Mouse (Mus musculus): ENCODE results near the gene Mon2. TPM values are rescaled to one million over a fixed set of nuclear protein-coding genes. Genes with fewer than 3 reads are reported as not detected.
A peak's percentile ranks its signal among the peaks of the same experiment; 100 is the strongest.

Gene Mon2
- total and polyA plus RNA-seq, 3 experiments, result 33.8 to 38.6 TPM; not detected in 1

- TF ChIP-seq RAD21 (IDR thresholded peaks at IDR 0.05; ENCODE audit: low read depth, low read length), result no peak
- TF ChIP-seq SIN3A (IDR thresholded peaks at IDR 0.05; ENCODE audit: low read length), result no peak; the same call in 1 of the 2 replicates
- peak; percentile 70; the same call in 1 of the 2 replicates for TF ChIP-seq TBP (IDR thresholded peaks at IDR 0.05; ENCODE audit: low read depth, low read length)
- TF ChIP-seq TAL1 (IDR thresholded peaks at IDR 0.05; ENCODE audit: low read length), result no peak
- no peak for TF ChIP-seq KAT2A (conservative IDR thresholded peaks at IDR 0.05; ENCODE audit: low read depth, low read length)
Measured at GRCm38 (mm10) chr10:122986320-122987225, 89.7 kb downstream of the Mon2 start (continued).

GRCm38 (mm10) chr10:122985515-122986319, 90.6 kb downstream of the Mon2 start:
- Histone ChIP-seq H3K27ac (ENCODE audit: control insufficient read depth, low read depth, low read length) (peak overlapping the region; percentile 98), H3K4me3 (ENCODE audit: control insufficient read depth in 1 of 2, insufficient read depth in 1 of 2, low read depth in 2 of 2, low read length in 2 of 2) (peak overlapping the region; percentile 93 to 97), H3K79me2 (ENCODE audit: control insufficient read depth, insufficient read depth, low read length, poor library complexity) (peaks cover 29% of the 10 kb centered on the region), H3K27me3 (ENCODE audit: control insufficient read depth in 1 of 2, insufficient read depth in 2 of 2, low read length in 2 of 2) (no peaks in the 10 kb centered on the region), H3K36me3 (ENCODE audit: control insufficient read depth in 1 of 2, insufficient read depth in 2 of 2, low read length in 2 of 2) (peaks cover 0 to 23% of the 10 kb centered on the region in 2 experiments; a peak in 3 of 4 replicates), H3K4me1 (ENCODE audit: control insufficient read depth in 1 of 2, insufficient read depth in 2 of 2, low read length in 2 of 2) (peaks cover 4 to 14% of the 10 kb centered on the region in 2 experiments; a peak in 3 of 4 replicates), H3K9ac (ENCODE audit: control insufficient read depth, low read depth, low read length, poor library complexity, severe bottlenecking) (peak overlapping the region; percentile 96), H3K9me3 (replicated peaks; ENCODE audit: insufficient read depth, low read length) (no peaks in the 10 kb centered on the region)
- peak; percentile 77 for DNase-seq (ENCODE audit: low read depth, low spot score)
- TF ChIP-seq TBP (IDR thresholded peaks at IDR 0.05; ENCODE audit: low read depth, low read length), result 0 out of 2 replicates have a peak, but pooled peaks have one; percentile 16
- TF ChIP-seq CHD2 (IDR thresholded peaks at IDR 0.05; ENCODE audit: low read length), result no peak
- TF ChIP-seq ZMIZ1 (IDR thresholded peaks at IDR 0.05; ENCODE audit: low read depth, low read length), result 0 out of 2 replicates have a peak, but pooled peaks have one; percentile 34
- TF ChIP-seq NELFE (IDR thresholded peaks at IDR 0.05; ENCODE audit: low read depth, low read length), result peak; percentile 73
- no peak for TF ChIP-seq HCFC1 (IDR thresholded peaks at IDR 0.05; ENCODE audit: low read depth, low read length)
- TF ChIP-seq CTCF (IDR thresholded peaks at IDR 0.05 in 2 of 3, conservative IDR thresholded peaks at IDR 0.05 in 1 of 3; ENCODE audit: control insufficient read depth in 1 of 3, insufficient read depth in 1 of 3, low read depth in 2 of 3, low read length in 3 of 3, poor library complexity in 1 of 3, severe bottlenecking in 1 of 3), result no peak
- peak; percentile 38; the same call in 1 of the 2 replicates for TF ChIP-seq MAZ (IDR thresholded peaks at IDR 0.05; ENCODE audit: low read depth, low read length)
- TF ChIP-seq MXI1 (IDR thresholded peaks at IDR 0.05; ENCODE audit: low read depth, low read length), result no peak; the same call in 1 of the 2 replicates
- TF ChIP-seq MYC (IDR thresholded peaks at IDR 0.05; ENCODE audit: low read depth, low read length), result 0 out of 2 replicates have a peak, but pooled peaks have one; percentile 24
- TF ChIP-seq EP300 (IDR thresholded peaks at IDR 0.05; ENCODE audit: low read depth in 1 of 2, low read length in 2 of 2), result peak in 1 of 2 experiments; percentile 18; a peak in 1 of 4 replicates
- TF ChIP-seq POLR2A (IDR thresholded peaks at IDR 0.05; ENCODE audit: control insufficient read depth in 1 of 2, insufficient read depth in 1 of 2, low read depth in 1 of 2, low read length in 2 of 2, poor library complexity in 1 of 2), result peak; percentile 71 to 90; a peak in 3 of 4 replicates
- TF ChIP-seq ELF1 (IDR thresholded peaks at IDR 0.05; ENCODE audit: low read depth, low read length), result peak; percentile 43; the same call in 1 of the 2 replicates
- TF ChIP-seq ZKSCAN1 (IDR thresholded peaks at IDR 0.05; ENCODE audit: low read depth, low read length), result no peak
- TF ChIP-seq UBTF (IDR thresholded peaks at IDR 0.05; ENCODE audit: borderline replicate concordance, insufficient read depth, low read depth, low read length), result 0 out of 2 replicates have a peak, but pooled peaks have one; percentile 85
- 0 out of 2 replicates have a peak, but pooled peaks have one; percentile 16 for TF ChIP-seq ETS1 (IDR thresholded peaks at IDR 0.05; ENCODE audit: low read depth, low read length)
- peak; percentile 85 for TF ChIP-seq USF1 (IDR thresholded peaks at IDR 0.05; ENCODE audit: low read depth, low read length)
- 0 out of 4 replicates have a peak, but pooled peaks of 1 of the 2 experiments have one; percentile 37 for TF ChIP-seq USF2 (IDR thresholded peaks at IDR 0.05; ENCODE audit: borderline replicate concordance in 1 of 2, insufficient read depth in 1 of 2, low read depth in 1 of 2, low read length in 2 of 2)
